Mouse (Mus musculus) embryonic stem cell, embryonic (primary cell): Measurements from ENCODE around the gene Clec1b.

Experiments used
- CTCF ChIA-PET, 4 experiments: fragments of 300-600 bp in 2 of 4; fragments of 350-600 bp in 2 of 4; sonication (Branson Sonifier 250); formaldehyde crosslinking; loops; one replicate each; lab custom pipeline; 2022; ENCODE audit warnings: inconsistent platforms in 2 of 4; lab: Charles Lee
- POLR2A ChIA-PET, 4 experiments: fragments of 300-600 bp in 2 of 4; fragments of 350-600 bp in 2 of 4; sonication (Branson Sonifier 250); formaldehyde crosslinking; loops; one replicate each; lab custom pipeline; 2022; ENCODE audit warnings: antibody characterized with exemption in 4 of 4, inconsistent platforms in 1 of 4; lab: Charles Lee

The Clec1b gene

DNA sequence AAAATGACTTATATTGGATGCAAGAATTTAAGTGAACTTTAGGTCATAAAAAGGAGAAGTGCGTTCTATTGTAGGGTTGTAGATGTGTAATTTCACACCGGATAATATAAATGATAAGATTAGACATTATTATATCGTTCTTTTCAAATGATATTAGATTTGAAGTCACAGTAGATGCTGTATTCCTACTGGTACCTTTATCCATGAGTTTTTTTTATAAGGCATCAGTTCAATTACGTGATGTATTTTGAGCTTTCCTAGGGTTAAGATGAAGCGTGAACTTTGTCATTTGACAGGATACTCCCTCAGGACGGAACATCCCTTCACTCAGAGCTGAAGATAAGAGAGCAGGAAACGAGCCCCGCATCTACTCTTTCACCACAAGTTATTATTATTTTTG is at the start of gene Clec1b:
Gene Clec1b (plus strand): TSS at position 301 of the 400 bp plus-strand sequence.
- ChIA-PET CTCF (interaction anchor here in 1 of 4 experiments (1.5 kb wide), 1 partner anchor 26 kb away, joined by 3 read pairs; no protein-coding TSS in a partner anchor), POLR2A (no interaction called here)

DNA sequence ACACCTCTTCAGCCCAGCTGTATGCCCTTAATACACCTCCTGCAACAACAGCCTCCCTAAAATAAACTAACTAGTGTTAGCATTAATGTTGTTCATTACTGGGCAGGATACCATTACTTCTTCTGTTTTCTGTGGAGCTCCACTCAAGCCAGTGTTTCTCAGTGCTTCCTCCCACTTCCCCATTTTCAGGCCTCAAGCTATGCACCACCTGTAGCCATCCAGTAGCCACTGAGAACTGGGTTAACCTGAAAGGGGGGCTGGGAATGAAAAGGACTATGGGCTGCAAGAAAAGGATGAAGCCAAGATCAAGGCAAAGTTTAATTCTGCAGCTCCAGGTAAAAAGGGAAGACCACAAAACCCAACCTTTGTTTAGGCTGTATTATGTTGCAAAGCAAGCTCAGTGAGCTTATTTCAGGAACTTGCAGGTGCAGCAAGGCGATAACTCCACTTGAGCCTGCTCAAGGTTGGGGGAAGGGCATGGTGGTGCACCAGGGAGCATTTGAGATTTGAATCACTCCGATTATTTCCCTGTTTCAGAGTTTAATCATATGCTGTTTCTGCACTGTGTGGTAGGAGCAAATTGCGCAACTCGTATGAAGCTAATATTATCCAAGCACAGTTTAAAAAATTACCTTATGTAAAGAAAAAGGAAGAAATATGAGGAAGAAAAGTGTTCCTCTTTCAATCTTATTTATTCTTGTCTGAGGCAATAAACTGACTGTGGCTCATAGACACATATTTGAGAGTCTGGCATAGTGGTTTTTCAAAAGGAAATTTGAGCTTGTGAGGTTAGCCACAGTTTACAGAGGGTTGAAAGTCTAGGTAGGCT is 47.4 kb upstream of the Clec1b start:
- ChIA-PET CTCF (interaction anchor here in 3 of 4 experiments (1.0 to 2.6 kb wide), 5 partner anchors 16 to 101 kb away, joined by 3 to 8 read pairs (median 4); no protein-coding TSS in a partner anchor), POLR2A (interaction anchor here in 2 of 4 experiments (1.1 to 1.4 kb wide), 4 partner anchors 11 to 183 kb away, joined by 3 to 11 read pairs (median 4); partner anchors contain the start of gene Gabarapl1 (in 1 of the 2))

DNA sequence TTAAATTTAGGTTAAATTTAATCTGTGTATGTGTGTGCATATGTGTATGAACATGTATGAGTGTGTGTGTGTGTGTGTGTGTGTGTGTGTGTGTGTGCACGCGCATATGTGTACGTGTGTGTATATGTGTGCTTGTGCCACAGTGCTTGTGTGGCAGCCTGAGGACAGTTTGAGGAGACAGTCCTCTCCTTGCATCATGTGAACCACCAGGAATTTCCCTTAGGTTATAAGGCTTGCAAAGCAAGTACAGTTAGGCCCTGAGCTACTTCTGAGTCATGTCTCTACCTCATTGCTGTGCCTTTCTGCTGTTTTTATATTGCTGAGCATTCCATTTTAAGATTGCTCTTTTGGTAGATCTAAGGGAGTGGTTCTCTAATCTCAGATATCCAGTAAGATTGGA is 46.0 kb upstream of the Clec1b start:
- POLR2A ChIA-PET = no interaction called here
- CTCF ChIA-PET = interaction anchor here in 1 of 4 experiments (1.0 kb wide), 1 partner anchor 13 kb away, joined by 4 read pairs; no protein-coding TSS in a partner anchor

DNA sequence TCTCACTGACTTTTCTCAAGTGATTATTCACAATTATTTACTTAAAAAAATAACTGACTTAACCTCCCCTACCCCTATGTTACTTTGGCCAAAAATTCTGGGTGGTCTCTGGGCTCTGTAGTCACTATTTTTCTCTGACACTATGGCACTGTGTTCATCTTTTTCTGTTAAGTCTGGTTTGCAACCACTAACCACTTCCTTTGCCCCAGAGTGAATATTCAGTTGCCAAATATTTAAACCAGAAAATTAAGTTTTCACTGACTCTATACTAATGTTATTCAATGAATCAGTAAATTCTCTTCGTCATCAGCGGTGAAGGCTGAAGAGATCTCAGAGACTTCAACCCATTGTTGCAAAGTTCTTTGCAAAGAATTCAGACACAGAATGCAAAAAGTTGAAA is 41.3 kb upstream of the Clec1b start:
- ChIA-PET POLR2A (no interaction called here), CTCF (interaction anchor here in 1 of 4 experiments (1.4 kb wide), 1 partner anchor 22 kb away, joined by 4 read pairs; no protein-coding TSS in a partner anchor)

- ChIA-PET CTCF (no interaction called here), POLR2A (no interaction called here)
Measured at GRCm38 (mm10) chr6:129356430-129356829, 40.7 kb upstream of the Clec1b start.

- POLR2A ChIA-PET = interaction anchor here in 1 of 4 experiments (0.7 kb wide), 1 partner anchor 321 kb away, joined by 3 read pairs; no protein-coding TSS in a partner anchor
- CTCF ChIA-PET = no interaction called here
Measured at GRCm38 (mm10) chr6:129359515-129359914, 37.6 kb upstream of the Clec1b start.

DNA sequence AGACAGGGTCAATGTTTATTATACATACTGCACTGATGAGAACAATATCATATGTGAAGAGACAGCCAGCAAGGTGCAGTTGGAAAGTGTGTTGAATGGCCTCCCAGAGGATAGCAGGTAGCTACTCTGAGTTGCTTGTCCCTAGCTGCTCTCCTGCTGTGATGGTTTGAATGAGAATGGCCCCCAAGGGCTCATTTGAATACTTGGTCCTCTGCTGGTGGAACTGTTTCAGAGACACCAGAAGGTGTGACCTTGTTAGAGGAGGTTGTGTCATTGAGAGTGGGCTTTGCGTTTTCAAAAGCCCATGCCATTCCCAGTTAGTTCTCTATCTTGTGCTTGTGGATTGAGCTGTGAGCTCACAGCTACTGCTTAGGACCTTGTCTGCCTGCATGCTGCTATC is 33.2 kb upstream of the Clec1b start:
- ChIA-PET CTCF (interaction anchor here (0.6 to 2.1 kb wide), 11 partner anchors 12 to 514 kb away, joined by 3 to 17 read pairs (median 5); no protein-coding TSS in a partner anchor), POLR2A (interaction anchor here in 2 of 4 experiments (0.8 to 2.1 kb wide), 2 partner anchors 14 kb away, joined by 3 to 11 read pairs; no protein-coding TSS in a partner anchor)

DNA sequence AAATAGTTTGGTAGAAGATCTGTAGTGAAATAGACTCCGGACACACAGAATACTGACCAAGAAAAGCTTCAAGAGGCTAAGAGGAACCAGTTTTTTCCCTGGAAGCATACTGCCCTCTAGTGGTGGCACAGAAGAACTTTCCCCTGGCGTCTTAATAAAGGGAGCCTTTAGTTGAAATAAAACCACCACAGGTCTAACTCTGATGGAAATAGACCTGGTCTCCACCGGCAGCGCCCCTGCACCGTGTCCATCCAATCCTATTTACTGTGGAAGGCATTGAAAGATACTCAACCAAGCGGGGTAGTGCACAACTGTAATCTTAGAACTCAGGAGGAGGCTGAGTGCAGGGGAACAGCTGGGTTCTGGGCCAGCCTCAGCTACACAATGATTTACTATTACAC is 31.1 kb upstream of the Clec1b start:
- ChIA-PET POLR2A (interaction anchor here in 1 of 4 experiments (0.6 kb wide), 1 partner anchor 700 kb away, joined by 4 read pairs; no protein-coding TSS in a partner anchor), CTCF (interaction anchor here in 3 of 4 experiments (0.6 to 2.4 kb wide), 18 partner anchors 12 to 558 kb away, joined by 3 to 27 read pairs (median 3); partner anchors contain the start of gene 4922502D21Rik (in 1 of the 3))

GRCm38 (mm10) chr6:129369374-129370132 is 27.5 kb upstream of the Clec1b start:
- ChIA-PET POLR2A (no interaction called here), CTCF (no interaction called here)

GRCm38 (mm10) chr6:129374937-129375471 is 22.1 kb upstream of the Clec1b start:
- POLR2A ChIA-PET = no interaction called here
- CTCF ChIA-PET = no interaction called here

DNA sequence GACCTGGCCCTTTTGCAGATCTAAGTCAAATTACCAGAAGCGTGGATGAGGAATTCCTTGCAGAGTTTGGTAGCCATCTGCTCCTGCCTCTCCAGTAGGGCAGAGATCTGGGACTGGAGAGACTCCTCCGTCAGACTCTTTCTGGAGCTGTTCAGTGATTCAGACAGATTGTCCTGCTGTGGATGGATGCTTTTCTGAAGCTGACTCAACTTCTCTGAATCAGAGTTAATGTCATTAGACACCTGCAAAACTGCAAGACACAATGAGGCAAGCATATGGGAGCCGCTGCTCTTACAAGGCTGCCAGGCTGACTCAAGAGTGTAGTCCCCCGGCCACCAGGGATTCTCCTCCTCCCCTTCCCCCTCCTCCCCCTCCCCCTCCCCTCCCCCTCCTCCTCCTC is 16.6 kb upstream of the Clec1b start:
- CTCF ChIA-PET = no interaction called here
- POLR2A ChIA-PET = no interaction called here

DNA sequence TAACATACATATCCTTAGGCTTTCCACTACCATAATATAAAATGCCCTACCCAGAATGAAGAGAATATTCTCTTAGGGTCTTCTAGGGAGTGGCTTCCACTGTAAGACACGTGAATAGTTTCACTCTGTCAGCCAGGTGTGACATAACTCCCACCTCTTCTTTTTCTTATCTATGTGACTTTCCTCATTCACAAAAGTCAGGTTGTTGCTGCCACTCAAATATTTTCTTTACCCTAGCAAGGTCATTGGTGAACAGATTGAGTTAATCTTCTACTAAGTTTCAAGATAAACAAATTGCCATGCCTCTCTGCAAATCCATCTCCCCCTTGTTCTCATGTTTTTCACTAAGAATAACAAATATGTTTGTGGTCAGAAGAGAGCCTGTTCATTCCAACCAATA is 15.4 kb upstream of the Clec1b start:
- CTCF ChIA-PET = no interaction called here
- POLR2A ChIA-PET = no interaction called here

GRCm38 (mm10) chr6:129383466-129383865 is 13.6 kb upstream of the Clec1b start:
- CTCF ChIA-PET = no interaction called here
- POLR2A ChIA-PET = no interaction called here

- ChIA-PET CTCF (interaction anchor here in 1 of 4 experiments (0.5 kb wide), 1 partner anchor 165 kb away, joined by 3 read pairs; no protein-coding TSS in a partner anchor), POLR2A (no interaction called here)
Measured at GRCm38 (mm10) chr6:129385000-129385399, 12.1 kb upstream of the Clec1b start.

- CTCF ChIA-PET = no interaction called here
- POLR2A ChIA-PET = no interaction called here
Measured at GRCm38 (mm10) chr6:129385774-129386173, 11.3 kb upstream of the Clec1b start, which contains the start of gene Clec12b. TSS of gene Clec12b (minus strand) at chr6:129385874.

DNA sequence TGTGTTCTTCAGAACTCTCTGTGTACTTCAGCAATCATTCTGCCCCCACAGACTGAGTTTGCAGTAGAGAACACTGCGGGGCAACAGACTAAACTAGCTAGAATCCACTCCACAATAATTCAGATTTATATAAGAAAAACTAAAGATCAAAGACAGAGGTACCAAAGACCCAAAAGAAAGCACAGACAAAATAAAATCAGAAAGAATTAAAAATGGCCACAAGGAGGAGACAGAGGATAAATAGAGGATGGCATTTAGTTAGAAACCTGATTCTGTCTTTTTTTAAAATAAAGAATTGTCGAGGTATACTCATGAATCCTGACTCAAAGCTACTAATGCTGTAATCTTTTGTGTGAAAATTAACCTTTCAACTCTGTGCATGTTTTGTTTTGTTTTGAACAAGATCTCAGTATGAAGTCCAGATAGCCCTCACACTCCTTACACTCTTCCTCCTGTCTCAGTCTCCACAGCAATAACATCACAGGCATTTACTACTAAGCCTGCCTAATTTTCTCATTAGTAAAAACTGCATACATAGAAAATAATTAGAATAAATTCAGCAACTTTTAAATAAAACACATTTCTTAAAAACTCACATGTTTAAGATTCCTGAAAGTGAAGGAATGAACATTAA is 3.9 kb upstream of the Clec1b start:
- CTCF ChIA-PET = interaction anchor here in 2 of 4 experiments (0.6 to 0.7 kb wide), 3 partner anchors 169 to 399 kb away, joined by 4 to 10 read pairs (median 4); no protein-coding TSS in a partner anchor
- POLR2A ChIA-PET = no interaction called here

DNA sequence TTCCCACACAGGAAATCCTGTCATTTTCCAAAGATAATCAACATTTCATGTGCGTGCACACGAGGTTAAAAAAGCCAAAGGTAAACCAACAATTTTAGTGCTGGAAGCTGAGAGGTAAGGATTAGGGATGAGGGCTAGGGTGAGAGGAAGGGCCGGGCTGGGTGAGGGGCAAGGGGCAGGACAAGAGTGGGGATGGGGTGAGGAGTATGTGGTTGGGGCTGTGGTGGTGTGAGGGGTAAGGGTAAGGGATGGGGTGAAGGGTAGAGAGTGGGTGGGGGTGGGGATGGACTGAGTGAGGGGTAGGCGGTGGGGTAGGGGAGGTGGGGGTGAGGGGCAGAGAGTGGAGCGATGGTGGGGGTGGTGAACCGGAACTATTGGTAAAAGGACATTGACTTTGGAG is 3.4 kb upstream of the Clec1b start:
- ChIA-PET CTCF (interaction anchor here in 1 of 4 experiments (0.6 kb wide), 1 partner anchor 298 kb away, joined by 10 read pairs; no protein-coding TSS in a partner anchor), POLR2A (no interaction called here)

GRCm38 (mm10) chr6:129399945-129400344 is 2.8 kb downstream of the Clec1b start:
- CTCF ChIA-PET = no interaction called here
- POLR2A ChIA-PET = no interaction called here
